Mouse (Mus musculus): ENCODE measurements at regions not wholly inside any gene's neighbourhood (a gene's known extent, or its start where the extent isn't known, plus 50 kb on each side); places are given as distances from the start of the nearest gene placed in this dataset.

DNA sequence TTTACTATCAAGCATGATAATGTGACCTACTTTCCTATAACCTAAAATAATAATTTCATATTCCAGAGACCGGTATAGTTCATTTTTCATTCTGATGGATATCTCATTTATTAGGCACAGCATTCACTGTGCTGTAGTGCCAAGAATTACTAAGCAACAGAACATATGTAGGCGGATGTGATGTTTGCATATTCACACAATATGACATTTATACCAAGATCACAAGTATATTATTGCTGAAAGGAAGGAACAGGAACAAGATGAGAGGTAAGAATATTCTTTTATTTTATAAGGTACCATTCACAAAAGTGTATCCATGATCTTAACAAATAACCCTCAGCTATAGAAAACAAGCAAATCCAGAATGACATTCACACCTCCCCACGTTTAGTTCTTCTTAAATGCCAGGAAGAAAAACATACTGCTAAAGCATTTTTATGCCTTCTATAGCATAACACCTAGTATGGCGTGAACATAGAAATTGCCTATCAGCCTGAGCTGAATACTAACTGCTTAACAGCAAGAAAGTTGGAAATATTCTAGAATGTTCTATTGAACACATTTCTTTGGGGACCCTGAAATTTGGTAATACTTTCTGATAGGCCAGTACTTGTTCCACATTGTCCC lies 1062.8 kb upstream of the Acvr2a start:
- TF ChIP-seq POLR2A (IDR thresholded peaks at IDR 0.05; ENCODE audit: borderline replicate concordance, extremely low read depth, low read depth, low read length) (no peak), CTCF (IDR thresholded peaks at IDR 0.05; ENCODE audit: insufficient read depth, low read length) (no peak)
- H3K4me1 ChIP-seq (ENCODE audit: control insufficient read depth, insufficient read depth, low read length) = no peaks in the 10 kb centered on the region
- DNase-seq = no peak
- 81% methylated on average over 4 of the region's 4 CpGs for WGBS
- H3K4me3 ChIP-seq (replicated peaks; ENCODE audit: extremely low read depth, low read depth, low read length) = no peak overlapping the region

DNA sequence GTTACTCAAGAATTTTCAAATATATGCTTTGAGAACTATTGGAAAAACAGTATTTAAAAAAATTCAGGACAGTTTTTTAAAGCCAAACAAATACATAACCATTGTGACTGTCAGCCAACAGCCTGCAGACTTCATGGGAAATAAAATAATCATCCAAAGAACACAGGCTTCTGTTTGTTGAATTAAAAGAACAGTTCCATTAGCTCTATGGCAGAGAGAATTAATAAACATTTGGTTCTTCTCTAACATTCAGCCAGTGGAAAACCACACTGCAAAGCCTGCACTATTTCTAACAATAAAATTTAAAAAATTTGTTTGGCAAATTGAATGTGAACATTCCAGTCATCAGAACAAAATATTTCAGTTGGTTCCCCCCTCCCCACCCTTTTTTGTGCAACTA lies 1058.2 kb upstream of the Acvr2a start:
- H3K4me3 ChIP-seq (replicated peaks; ENCODE audit: extremely low read depth, low read depth, low read length) = no peak overlapping the region
- no peak for DNase-seq
- H3K4me1 ChIP-seq (ENCODE audit: control insufficient read depth, insufficient read depth, low read length) = no peaks in the 10 kb centered on the region
- TF ChIP-seq POLR2A (IDR thresholded peaks at IDR 0.05; ENCODE audit: borderline replicate concordance, extremely low read depth, low read depth, low read length) (no peak), CTCF (IDR thresholded peaks at IDR 0.05; ENCODE audit: insufficient read depth, low read length) (no peak)

DNA sequence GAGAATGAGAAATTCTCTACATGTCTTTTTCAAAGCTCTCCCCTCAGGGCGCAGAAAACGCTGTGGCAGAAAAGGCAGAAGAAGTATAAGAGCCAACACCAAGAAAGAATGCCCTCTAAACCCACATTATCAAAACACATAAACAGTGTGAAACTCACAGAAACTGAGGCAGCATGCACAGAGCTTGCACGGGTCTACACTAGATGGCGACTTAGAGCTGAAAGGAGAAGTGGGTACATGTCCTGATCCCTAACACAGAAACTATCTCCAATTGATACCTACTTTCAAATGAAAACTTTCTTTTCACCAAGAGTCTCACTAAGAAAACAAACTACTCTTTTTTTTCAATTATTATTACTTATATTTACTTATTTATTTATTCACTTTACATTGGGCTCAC lies 1057.7 kb upstream of the Acvr2a start:
- WGBS = 52% methylated on average over 4 of the region's 4 CpGs
- Histone ChIP-seq H3K4me1 (ENCODE audit: control insufficient read depth, insufficient read depth, low read length) (no peaks in the 10 kb centered on the region), H3K4me3 (replicated peaks; ENCODE audit: extremely low read depth, low read depth, low read length) (no peak overlapping the region)
- no peak for TF ChIP-seq POLR2A (IDR thresholded peaks at IDR 0.05; ENCODE audit: borderline replicate concordance, extremely low read depth, low read depth, low read length)
- no peak for TF ChIP-seq CTCF (IDR thresholded peaks at IDR 0.05; ENCODE audit: insufficient read depth, low read length)
- DNase-seq = no peak

DNA sequence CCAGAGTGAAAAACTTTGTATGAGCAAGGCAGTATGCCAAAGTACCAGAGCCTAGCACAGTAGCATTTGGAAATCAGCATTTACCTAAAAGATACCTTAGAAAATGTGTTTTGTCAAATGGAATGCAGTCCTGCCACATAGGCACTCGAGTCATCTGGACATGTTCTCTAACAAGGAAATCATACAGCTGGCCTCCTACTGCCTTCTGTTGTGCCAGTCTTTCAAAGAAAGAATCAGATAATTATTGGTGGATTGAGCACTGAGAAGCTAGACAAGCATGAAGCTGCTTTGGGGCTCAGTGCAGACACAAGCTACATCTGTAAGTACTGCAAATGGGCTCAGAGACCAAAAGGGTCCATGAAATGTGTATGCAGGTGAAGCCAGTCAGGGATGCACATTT lies 1038.1 kb upstream of the Acvr2a start:
- TF ChIP-seq POLR2A (IDR thresholded peaks at IDR 0.05; ENCODE audit: borderline replicate concordance, extremely low read depth, low read depth, low read length) (no peak), CTCF (IDR thresholded peaks at IDR 0.05; ENCODE audit: insufficient read depth, low read length) (no peak)
- Histone ChIP-seq H3K4me1 (ENCODE audit: control insufficient read depth, insufficient read depth, low read length) (no peaks in the 10 kb centered on the region), H3K4me3 (replicated peaks; ENCODE audit: extremely low read depth, low read depth, low read length) (no peak overlapping the region)
- DNase-seq = no peak
- WGBS = 22% methylated on average over 1 of the region's 1 CpGs

DNA sequence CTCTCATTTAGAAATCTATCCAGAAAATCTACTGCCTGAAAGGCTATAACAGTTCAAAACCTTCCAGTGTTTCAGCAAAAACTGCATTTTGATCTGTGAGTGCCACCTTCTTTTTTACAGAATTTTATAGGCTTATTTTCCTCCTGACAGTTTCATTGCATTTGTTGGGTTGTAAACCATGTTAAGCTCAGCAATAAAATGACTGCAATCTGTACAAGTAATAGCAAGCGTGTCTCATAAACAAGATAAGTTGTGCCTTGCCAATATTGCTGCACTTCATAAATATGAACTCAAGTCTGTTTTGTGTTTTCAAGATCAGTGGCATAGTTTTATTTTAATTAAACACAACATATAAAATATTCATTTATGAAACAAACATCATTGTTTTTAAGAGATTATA lies 1036.9 kb upstream of the Acvr2a start:
- Histone ChIP-seq H3K4me1 (ENCODE audit: control insufficient read depth, insufficient read depth, low read length) (no peaks in the 10 kb centered on the region), H3K4me3 (replicated peaks; ENCODE audit: extremely low read depth, low read depth, low read length) (no peak overlapping the region)
- TF ChIP-seq CTCF (IDR thresholded peaks at IDR 0.05; ENCODE audit: insufficient read depth, low read length) (no peak), POLR2A (IDR thresholded peaks at IDR 0.05; ENCODE audit: borderline replicate concordance, extremely low read depth, low read depth, low read length) (no peak)
- no peak for DNase-seq
- 76% methylated on average over 1 of the region's 1 CpGs for WGBS

DNA sequence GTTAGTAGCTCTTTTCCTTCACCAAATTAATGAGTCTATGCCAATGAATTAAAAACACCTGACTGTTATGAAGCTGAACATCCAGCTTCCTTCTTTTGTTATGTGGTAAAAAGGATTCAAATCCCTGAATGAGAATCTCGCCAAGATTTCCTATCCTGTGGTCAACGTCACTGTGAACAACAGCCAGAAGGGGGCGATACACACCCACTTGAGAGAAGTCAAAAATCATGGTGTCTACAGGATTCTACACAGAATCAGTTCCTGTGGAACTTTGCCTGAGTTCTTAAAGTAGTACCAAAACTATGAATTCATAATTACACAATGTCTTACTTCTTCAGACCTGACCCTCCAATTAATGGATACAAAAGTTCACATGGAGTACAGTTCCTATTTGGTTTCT lies 1028.1 kb upstream of the Acvr2a start:
- DNase-seq = peak; percentile 28
- TF ChIP-seq POLR2A (IDR thresholded peaks at IDR 0.05; ENCODE audit: borderline replicate concordance, extremely low read depth, low read depth, low read length) = no peak
- 0 out of 2 replicates have a peak, but pooled peaks have one; percentile 26 for TF ChIP-seq CTCF (IDR thresholded peaks at IDR 0.05; ENCODE audit: insufficient read depth, low read length)
- H3K4me1 ChIP-seq (ENCODE audit: control insufficient read depth, insufficient read depth, low read length) = no peaks in the 10 kb centered on the region
- WGBS = 5% methylated on average over 3 of the region's 3 CpGs
- no peak overlapping the region for H3K4me3 ChIP-seq (replicated peaks; ENCODE audit: extremely low read depth, low read depth, low read length)

DNA sequence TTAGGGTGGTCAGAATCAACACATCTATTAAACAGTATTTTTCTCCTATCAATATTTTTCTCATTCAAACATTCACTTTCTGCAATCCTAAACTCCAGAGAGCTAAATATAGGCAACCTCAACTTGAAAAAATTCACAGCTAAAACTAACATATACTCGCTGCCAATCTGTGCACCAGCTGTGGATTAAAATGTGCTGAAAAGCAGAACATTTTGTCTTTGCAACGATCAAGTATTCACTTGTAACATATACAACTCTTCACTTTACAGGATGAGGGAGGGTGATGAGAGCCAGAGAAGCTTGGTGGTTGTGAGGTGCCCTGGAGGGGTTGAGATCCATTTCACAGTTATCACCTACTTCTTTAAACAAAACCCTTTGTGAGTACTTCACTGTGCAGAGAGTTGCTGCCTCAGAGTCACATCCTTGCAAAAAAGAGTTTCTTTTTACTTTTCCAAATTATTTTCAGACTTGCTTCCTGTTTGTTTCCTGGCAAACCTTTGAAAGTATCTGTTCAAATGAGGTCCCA lies 991.1 kb upstream of the Acvr2a start:
- no peak overlapping the region for H3K4me3 ChIP-seq (replicated peaks; ENCODE audit: extremely low read depth, low read depth, low read length)
- DNase-seq = no peak
- TF ChIP-seq CTCF (IDR thresholded peaks at IDR 0.05; ENCODE audit: insufficient read depth, low read length) = no peak
- H3K4me1 ChIP-seq (ENCODE audit: control insufficient read depth, insufficient read depth, low read length) = peaks cover 2% of the 10 kb centered on the region; the same call in 1 of the 2 replicates
- WGBS = 32% methylated on average over 2 of the region's 2 CpGs

DNA sequence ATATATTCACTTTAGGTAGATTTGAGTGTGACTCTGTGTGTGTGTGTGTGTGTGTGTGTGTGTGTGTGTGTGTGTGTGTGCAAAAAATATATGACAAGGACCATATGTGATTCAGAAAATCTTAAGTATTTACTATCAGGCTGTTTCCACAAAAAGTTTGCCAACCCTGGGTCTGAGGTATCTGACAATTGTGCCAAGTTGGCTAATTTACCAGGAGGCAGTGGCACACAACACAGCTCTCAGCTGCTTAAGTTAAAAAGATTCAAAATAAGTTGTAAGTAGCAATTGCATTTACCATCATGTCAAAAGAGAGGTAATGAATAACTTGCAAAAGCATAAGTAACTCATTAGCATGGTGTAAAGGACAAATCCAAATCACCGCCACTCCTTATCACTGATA lies 981.4 kb upstream of the Acvr2a start:
- no peak for TF ChIP-seq CTCF (IDR thresholded peaks at IDR 0.05; ENCODE audit: insufficient read depth, low read length)
- no peak for TF ChIP-seq POLR2A (IDR thresholded peaks at IDR 0.05; ENCODE audit: borderline replicate concordance, extremely low read depth, low read depth, low read length)
- 95% methylated on average over 1 of the region's 1 CpGs for WGBS
- H3K4me1 ChIP-seq (ENCODE audit: control insufficient read depth, insufficient read depth, low read length) = no peaks in the 10 kb centered on the region
- no peak overlapping the region for H3K4me3 ChIP-seq (replicated peaks; ENCODE audit: extremely low read depth, low read depth, low read length)
- no peak for DNase-seq

DNA sequence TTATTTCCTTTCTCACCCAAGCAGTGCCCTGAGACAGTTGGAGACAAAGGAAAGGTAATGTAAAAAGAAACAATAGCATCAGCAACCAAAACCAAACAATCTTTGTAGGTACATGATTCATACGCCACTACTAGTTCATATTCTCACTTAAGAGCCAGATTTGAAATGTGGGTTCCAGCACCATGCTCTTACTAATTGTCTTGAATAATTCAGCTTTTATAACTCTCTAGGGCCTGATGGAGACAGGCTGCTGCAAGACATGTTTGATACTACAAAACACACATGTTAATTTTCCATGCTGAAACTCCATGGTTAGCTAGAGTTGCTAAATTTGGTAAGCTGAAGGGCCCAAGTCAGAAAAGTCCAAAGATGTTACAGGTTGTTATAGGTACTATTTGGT lies 980.4 kb upstream of the Acvr2a start:
- 61% methylated on average over 1 of the region's 1 CpGs for WGBS

DNA sequence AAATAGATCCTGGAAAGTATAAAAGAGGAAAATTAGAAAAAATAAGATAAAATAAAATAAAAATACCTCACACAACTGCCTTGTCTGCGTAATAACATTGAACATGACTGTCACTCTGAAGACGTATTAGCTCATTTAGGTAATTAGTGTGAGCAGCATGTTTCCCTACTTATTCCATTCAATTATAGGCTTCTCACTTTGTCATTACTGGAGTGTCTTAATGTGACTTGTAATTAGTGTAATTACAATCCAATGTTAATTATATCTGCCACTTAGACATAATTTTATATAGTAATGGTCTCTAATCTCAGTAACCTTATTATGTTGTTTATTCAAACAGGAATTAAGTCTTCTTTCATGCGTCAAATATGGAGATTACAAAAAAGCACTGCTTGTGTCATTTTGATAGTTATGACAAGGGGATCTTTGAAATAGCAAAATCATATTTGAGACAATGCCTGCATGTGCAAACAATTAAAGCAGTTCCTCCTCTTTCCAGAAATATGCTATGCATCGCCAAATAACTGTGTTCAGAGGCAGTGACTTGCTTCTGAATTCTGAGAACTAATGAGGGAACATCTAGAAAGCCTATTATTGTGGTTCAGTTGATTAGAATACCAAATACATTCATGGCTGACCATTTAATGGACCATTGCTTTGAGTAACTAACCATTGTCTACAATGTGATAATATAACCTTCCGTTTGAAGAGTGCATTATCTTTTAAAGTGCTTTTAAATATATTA lies 979.7 kb upstream of the Acvr2a start:
- no peak for TF ChIP-seq CTCF (IDR thresholded peaks at IDR 0.05; ENCODE audit: insufficient read depth, low read length)
- no peak for TF ChIP-seq POLR2A (IDR thresholded peaks at IDR 0.05; ENCODE audit: borderline replicate concordance, extremely low read depth, low read depth, low read length)
- Histone ChIP-seq H3K4me3 (replicated peaks; ENCODE audit: extremely low read depth, low read depth, low read length) (no peak overlapping the region), H3K4me1 (ENCODE audit: control insufficient read depth, insufficient read depth, low read length) (no peaks in the 10 kb centered on the region)
- WGBS = 83% methylated on average over 5 of the region's 5 CpGs
- no peak for DNase-seq

More for the DNA sequence above, 980.4 kb upstream of the Acvr2a start:
- Histone ChIP-seq H3K4me3 (replicated peaks; ENCODE audit: extremely low read depth, low read depth, low read length) (no peak overlapping the region), H3K4me1 (ENCODE audit: control insufficient read depth, insufficient read depth, low read length) (no peaks in the 10 kb centered on the region)
- DNase-seq = no peak
- TF ChIP-seq CTCF (IDR thresholded peaks at IDR 0.05; ENCODE audit: insufficient read depth, low read length) (no peak), POLR2A (IDR thresholded peaks at IDR 0.05; ENCODE audit: borderline replicate concordance, extremely low read depth, low read depth, low read length) (no peak)
